Mouse (Mus musculus): ENCODE measurements around the gene Ripply2.

GRCm38 (mm10) chr9:87068160-87068559, 52.8 kb downstream of the Ripply2 start:
- TF ChIP-seq CTCF (IDR thresholded peaks at IDR 0.05) (no peak), EP300 (IDR thresholded peaks at IDR 0.05) (no peak)
